Mouse (Mus musculus) G1E (cell line): ENCODE measurements around the gene 1700030J22Rik. TPM values are rescaled to one million over a fixed set of nuclear protein-coding genes. Genes with fewer than 3 reads are reported as not detected.

Experiments used
- ATAC-seq: 2 replicates; pipeline ENCODE4 v1.8.0; 2016; ENCODE audit warnings: mild to moderate bottlenecking; ENCODE audit not compliant: insufficient number of reproducible peaks, poor library complexity, low FRiP score, severe bottlenecking; ENCODE audit errors: extremely low read depth
- DNase-seq: peaks from one replicate; pipeline ENCODE4 v3.0.0; 2012; ENCODE audit warnings: low spot score
- H3K27me3 ChIP-seq: 2 replicates; pipeline ENCODE4 v1.6.1; 2012; ENCODE audit warnings: mild to moderate bottlenecking, low read length, inconsistent platforms; ENCODE audit not compliant: insufficient read depth
- H3K36me3 ChIP-seq: replicated peaks from 2 replicates; pipeline ENCODE3; 2012; ENCODE audit warnings: mild to moderate bottlenecking, inconsistent platforms
- H3K4me1 ChIP-seq: 2 replicates; pipeline ENCODE4 v1.6.1; 2012; ENCODE audit warnings: low read depth, low read length, inconsistent platforms, mixed read lengths; ENCODE audit not compliant: insufficient read depth
- H3K4me3 ChIP-seq: 2 replicates; pipeline ENCODE4 v1.5.1; 2012; ENCODE audit warnings: low read depth, mild to moderate bottlenecking, inconsistent platforms, low read length, moderate library complexity, mixed read lengths
- H3K9me3 ChIP-seq: replicated peaks from 2 replicates; pipeline ENCODE4 v1.6.1; 2012; ENCODE audit warnings: inconsistent platforms
- CTCF ChIP-seq: IDR thresholded peaks from 2 replicates; pipeline ENCODE4 v1.5.1; 2012; ENCODE audit warnings: low read depth, low read length, inconsistent platforms, mixed read lengths
- GATA1 ChIP-seq: IDR thresholded peaks from 2 replicates; pipeline ENCODE4 v1.6.1; 2012; ENCODE audit warnings: borderline replicate concordance, low read length, inconsistent platforms, mixed read lengths
- GATA2 ChIP-seq: IDR thresholded peaks from 2 replicates; pipeline ENCODE4 v1.6.1; 2012; ENCODE audit warnings: low read depth, low read length, inconsistent platforms, borderline replicate concordance
- POLR2AphosphoS5 ChIP-seq: IDR thresholded peaks from 2 replicates; pipeline ENCODE4 v1.6.1; 2012; ENCODE audit warnings: low read depth, low read length, inconsistent platforms; ENCODE audit not compliant: insufficient replicate concordance
- TAL1 ChIP-seq: conservative IDR thresholded peaks from 2 replicates; pipeline ENCODE4 v1.6.1; 2012; ENCODE audit warnings: low read depth, low read length, inconsistent platforms, mixed read lengths
- polyA plus RNA-seq: library from polyadenylated mRNA; stranded (reverse); fragments of >175 nt; gene quantifications from 2 replicates; pipeline ENCODE4 v1.2.3, GENCODE M21; 2012
- total RNA-seq, 2 experiments: library from RNA; stranded (forward) in 1 of 2; stranded (reverse) in 1 of 2; fragments of 200-1000 nt in 1 of 2; fragments of >200 nt in 1 of 2; fragmentation: Nextera tagmentation in 1 of 2; gene quantifications; 2 replicates each; pipeline ENCODE4 v1.2.3; 2014 to 2017

Gene 1700030J22Rik
- total and polyA plus RNA-seq, 3 experiments = 0.44 to 1.6 (median 1.1) TPM

DNA sequence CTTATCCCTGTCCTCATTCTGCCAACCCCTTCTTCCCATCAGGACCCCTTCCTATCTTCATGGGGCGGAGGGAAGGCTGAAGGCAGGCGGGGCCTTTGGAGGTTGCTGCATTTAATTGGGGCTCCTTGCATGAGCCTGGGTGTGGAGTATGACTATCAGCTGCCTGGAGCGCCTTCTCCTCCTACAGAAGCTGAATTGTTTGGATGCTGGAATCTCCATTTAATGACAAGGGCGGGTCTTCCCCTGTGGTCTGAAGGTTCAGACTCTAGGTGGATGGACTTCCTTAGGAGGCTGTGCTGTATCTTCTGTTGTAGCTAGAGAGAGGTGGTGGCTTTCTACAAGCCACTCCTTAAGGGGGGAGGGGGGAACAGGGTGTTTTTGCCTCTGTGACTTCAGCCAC, 43.8 kb downstream of the 1700030J22Rik start:
- peaks cover 98% of the 10 kb centered on the region for H3K36me3 ChIP-seq

DNA sequence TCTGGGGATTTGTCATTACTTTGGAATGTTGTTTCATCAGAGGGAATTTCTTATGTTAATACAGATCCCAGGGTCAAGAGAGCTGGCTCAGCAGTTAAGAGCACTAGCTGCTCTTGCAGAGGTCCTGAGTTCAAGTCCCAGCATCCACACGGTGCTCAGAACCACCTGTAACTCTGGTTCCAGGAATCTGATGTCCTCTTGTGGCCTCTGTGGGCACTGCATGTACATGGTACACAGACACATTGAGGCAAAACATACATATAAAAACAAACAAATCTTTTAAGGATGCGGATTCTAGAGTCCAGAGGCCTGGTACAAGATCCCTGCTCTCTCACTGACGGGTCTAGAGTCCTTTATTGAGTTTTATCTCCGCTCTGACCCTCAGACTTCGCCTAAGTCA, 50.2 kb downstream of the 1700030J22Rik start:
- no peak for DNase-seq
- peaks cover 99% of the 10 kb centered on the region for H3K36me3 ChIP-seq
- H3K4me1 ChIP-seq = peaks cover 5% of the 10 kb centered on the region; the same call in 1 of the 2 replicates
- no peaks in the 10 kb centered on the region for H3K27me3 ChIP-seq
- no peak for TF ChIP-seq TAL1
- no peak for ATAC-seq
- no peaks in the 10 kb centered on the region for H3K9me3 ChIP-seq
- no peak overlapping the region for H3K4me3 ChIP-seq

More for the DNA sequence above, 43.8 kb downstream of the 1700030J22Rik start:
- H3K4me1 ChIP-seq = no peaks in the 10 kb centered on the region
- no peak for ATAC-seq
- no peaks in the 10 kb centered on the region for H3K27me3 ChIP-seq
- no peak overlapping the region for H3K4me3 ChIP-seq
- TF ChIP-seq GATA2 (no peak), TAL1 (no peak), CTCF (no peak), POLR2AphosphoS5 (no peak), GATA1 (no peak)
- no peak for DNase-seq
- H3K9me3 ChIP-seq = no peaks in the 10 kb centered on the region

DNA sequence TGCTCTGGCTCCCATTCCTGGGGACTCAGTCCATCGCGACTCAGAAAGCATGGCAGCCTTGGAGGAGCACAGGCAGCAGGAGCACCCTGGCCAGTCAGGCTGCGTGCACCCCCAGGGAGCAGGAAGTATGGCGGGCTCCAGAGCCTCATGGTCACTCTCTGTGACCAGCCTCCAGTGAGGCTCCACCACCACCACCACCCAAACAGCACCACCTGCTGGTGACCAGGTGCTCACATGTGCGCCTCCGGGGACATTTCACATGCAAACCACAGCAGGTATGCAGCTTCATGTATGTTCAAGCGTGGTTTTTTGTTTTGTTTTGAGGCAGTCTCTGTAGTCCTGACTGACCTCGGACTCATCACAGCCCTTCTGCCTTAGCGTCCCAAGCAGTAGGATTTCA, 50.9 kb downstream of the 1700030J22Rik start:
- DNase-seq = no peak
- Histone ChIP-seq H3K36me3 (peaks cover 98% of the 10 kb centered on the region), H3K9me3 (no peaks in the 10 kb centered on the region), H3K4me1 (peaks cover 10% of the 10 kb centered on the region), H3K27me3 (no peaks in the 10 kb centered on the region), H3K4me3 (no peak overlapping the region)
- peak; percentile 31; the same call in 1 of the 2 replicates for ATAC-seq
- TF ChIP-seq CTCF (peak; percentile 56; the same call in 1 of the 2 replicates), GATA2 (no peak), POLR2AphosphoS5 (no peak), GATA1 (no peak), TAL1 (no peak)

DNA sequence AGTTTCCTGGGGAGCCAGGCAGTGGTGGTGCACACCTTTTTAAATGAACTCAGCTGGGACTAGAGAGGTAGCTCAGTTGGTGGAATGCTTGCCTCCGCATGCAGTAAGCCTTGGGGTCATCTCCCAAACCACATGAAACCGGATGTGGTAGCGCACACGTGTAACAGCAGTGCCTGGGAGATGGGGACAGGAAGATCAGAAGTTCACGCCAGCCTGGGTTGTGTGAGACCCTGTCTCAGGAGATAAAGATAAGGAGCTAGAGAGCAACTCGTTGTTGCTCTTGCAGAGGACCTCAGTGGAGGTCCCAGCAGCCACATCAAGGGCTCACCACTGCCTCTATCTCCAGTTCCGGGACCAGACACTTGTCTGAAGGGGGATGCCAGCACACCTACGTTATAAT, 55.2 kb downstream of the 1700030J22Rik start:
- Histone ChIP-seq H3K9me3 (no peaks in the 10 kb centered on the region), H3K4me1 (peaks cover 34% of the 10 kb centered on the region), H3K27me3 (no peaks in the 10 kb centered on the region), H3K4me3 (peak overlapping the region; percentile 2; the same call in 1 of the 2 replicates), H3K36me3 (peaks cover 69% of the 10 kb centered on the region)
- DNase-seq (no peak), ATAC-seq (no peak)
- no peak for TF ChIP-seq POLR2AphosphoS5
- TF ChIP-seq TAL1 = no peak
- no peak for TF ChIP-seq CTCF
- no peak for TF ChIP-seq GATA2
- no peak for TF ChIP-seq GATA1

DNA sequence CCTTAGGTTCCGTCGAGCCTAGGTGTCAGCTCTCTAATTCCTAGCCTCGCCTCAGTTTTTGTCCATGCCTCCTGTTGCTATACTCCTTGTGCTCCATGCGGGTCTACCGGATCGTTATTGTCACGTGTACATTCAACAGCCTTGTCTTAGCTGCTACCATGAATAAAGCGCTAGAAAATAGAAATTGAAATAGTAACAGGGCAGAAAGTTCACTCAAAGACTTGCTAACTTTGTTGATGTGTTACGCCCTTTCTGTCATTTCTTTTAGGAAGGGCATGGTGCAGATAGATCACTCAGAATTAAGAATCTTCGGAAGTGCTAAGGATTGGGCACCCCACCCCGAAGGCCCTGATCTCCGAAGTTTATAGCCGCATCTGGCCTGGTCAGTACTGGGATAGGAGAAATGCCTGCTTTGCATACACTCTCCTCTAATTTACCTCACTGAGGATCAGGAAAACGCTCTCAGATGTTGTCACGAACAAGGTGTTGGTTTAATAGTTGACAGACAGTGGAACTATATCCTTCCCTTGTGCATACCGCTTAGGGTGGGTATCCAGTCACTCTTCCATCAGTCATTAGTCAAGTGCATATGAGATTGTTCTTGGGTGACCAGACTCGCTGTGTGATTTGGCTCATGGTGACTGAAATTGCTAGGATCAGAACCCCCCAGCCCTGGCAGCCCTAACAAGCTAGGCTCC, 56.5 kb downstream of the 1700030J22Rik start:
- DNase-seq (no peak), ATAC-seq (no peak)
- peak overlapping the region; percentile 89 for H3K4me3 ChIP-seq
- TF ChIP-seq GATA1 = no peak
- TF ChIP-seq POLR2AphosphoS5 = no peak
- TF ChIP-seq CTCF = no peak
- TF ChIP-seq GATA2 = no peak
- TF ChIP-seq TAL1 = no peak
- H3K4me1 ChIP-seq = peaks cover 30% of the 10 kb centered on the region
- peaks cover 61% of the 10 kb centered on the region for H3K36me3 ChIP-seq
- no peaks in the 10 kb centered on the region for H3K27me3 ChIP-seq
- no peaks in the 10 kb centered on the region for H3K9me3 ChIP-seq

DNA sequence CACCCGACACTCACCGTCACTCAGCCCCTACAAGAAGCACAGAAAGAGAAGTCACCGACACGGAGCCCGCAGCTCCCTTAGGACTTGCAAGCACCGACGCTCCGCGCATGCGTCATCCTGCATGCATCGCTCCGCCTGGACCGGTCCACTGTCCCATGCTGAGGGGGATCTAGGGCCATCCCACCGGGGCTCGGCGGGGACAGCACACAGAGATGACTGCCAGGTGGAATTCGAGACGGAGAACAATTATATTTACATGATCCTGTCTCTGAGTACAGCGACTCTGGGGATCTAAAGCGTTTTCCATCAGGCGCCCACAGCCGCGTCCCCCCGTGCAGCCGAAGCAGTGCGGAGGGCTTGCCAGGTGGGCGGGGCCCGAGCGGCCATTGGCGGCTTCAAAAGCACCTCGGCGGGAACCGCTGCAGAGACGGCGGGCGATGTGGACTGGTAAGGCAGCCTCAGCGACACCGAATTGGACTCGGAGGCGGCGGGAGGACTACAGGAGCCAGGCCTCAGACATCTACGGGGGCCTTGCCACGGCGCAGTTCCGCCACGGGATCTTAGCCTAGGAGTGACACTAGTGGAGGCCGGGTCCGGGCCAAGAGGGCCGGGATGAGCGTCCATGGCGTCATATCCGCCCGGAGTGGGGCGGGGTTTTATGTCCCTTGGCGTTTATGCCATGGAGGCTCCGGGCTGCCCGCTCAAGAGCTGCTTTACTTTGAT, 57.3 kb downstream of the 1700030J22Rik start, which contains the start of the genes Cmc2 and Cenpn:
Cmc2 (minus strand) TSS at position 119 of the 723 bp plus-strand sequence.
Cenpn (plus strand) TSS at position 394 of the 723 bp plus-strand sequence.
- peaks cover 33% of the 10 kb centered on the region for H3K4me1 ChIP-seq
- no peaks in the 10 kb centered on the region for H3K9me3 ChIP-seq
- H3K4me3 ChIP-seq = peak within 1 kb of the TSS; percentile 89
- H3K27me3 ChIP-seq = no peaks in the 10 kb centered on the region
- ATAC-seq = peak; percentile 85
- DNase-seq = peak; percentile 86
- TF ChIP-seq TAL1 (no peak), GATA2 (no peak), GATA1 (no peak), CTCF (no peak), POLR2AphosphoS5 (no peak)
- peaks cover 60% of the 10 kb centered on the region for H3K36me3 ChIP-seq
